ENCODE assay signal across 26 mouse cellular contexts in the genomic region with DNA sequence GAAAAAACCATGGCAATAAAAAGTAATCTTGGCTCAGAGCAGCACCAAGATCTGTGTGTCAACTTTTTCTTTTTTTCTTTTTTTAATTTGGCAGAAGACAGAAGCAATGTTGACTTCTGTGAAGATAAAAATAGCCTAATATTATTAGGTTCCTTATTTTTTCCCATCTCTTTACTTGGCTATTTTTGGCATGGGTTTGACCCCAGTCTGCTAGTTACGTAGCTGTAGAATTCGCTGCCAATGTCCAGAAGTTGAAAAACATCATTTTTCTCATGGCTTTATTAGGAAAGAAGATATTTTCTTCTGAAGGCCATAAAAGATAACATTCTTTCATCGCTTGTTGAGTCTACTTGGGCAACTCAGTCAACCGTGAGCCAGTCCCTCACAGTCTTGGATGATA.
DNase-seq lines count a peak whose midpoint lies in the region; ATAC-seq and TF ChIP-seq lines count a peak whose summit lies in the region.
"Had no signal": no experiment of that assay in that cellular context is flagged by ENCODE, and none has a peak within 500 bp of the region (broad histone marks: within the 10 kb centered on the region; RNA-seq: fewer than 3 reads in every experiment).

No protein-coding gene starts in this region.

- H3K9ac ChIP-seq in lung, postnatal 0 days (replicated peaks; ENCODE audit: low read depth), result no peak overlapping the region
- H3K9ac ChIP-seq: embryonic facial prominence, embryonic 13.5 days; forebrain, embryonic 12.5 days; forebrain, embryonic 15.5 days; hindbrain, embryonic 13.5 days had no signal

- no peaks in the 10 kb centered on the region for H3K36me3 ChIP-seq in lung, postnatal 0 days (ENCODE audit: insufficient read depth, low read length)
- H3K36me3 ChIP-seq: embryonic facial prominence, embryonic 10.5 days; embryonic facial prominence, embryonic 13.5 days; forebrain, embryonic 12.5 days; forebrain, embryonic 15.5 days; hindbrain, embryonic 10.5 days; hindbrain, embryonic 13.5 days had no signal

- H3K27ac ChIP-seq in lung, postnatal 0 days (ENCODE audit: low read length), result no peak overlapping the region
- H3K27ac ChIP-seq: embryonic facial prominence, embryonic 10.5 days; embryonic facial prominence, embryonic 13.5 days; forebrain, embryonic 12.5 days; forebrain, embryonic 15.5 days; hindbrain, embryonic 10.5 days; hindbrain, embryonic 13.5 days had no signal

- no peaks in the 10 kb centered on the region for H3K4me1 ChIP-seq in lung, postnatal 0 days (ENCODE audit: insufficient read depth, low read depth, low read length)
- H3K4me1 ChIP-seq: embryonic facial prominence, embryonic 10.5 days; embryonic facial prominence, embryonic 13.5 days; forebrain, embryonic 12.5 days; forebrain, embryonic 15.5 days; hindbrain, embryonic 10.5 days; hindbrain, embryonic 13.5 days had no signal

- intact Hi-C loops in heart, postnatal 25 days (cut with DNase I), result no loop called here

- 60% methylated on average over 4 of the region's 4 CpGs for WGBS in lung, postnatal 0 days

- no peak for TF ChIP-seq EP300 in lung, postnatal 0 days (IDR thresholded peaks at IDR 0.05)

- no peaks in the 10 kb centered on the region for H3K9me3 ChIP-seq in lung, postnatal 0 days (ENCODE audit: low read length)
- H3K9me3 ChIP-seq: embryonic facial prominence, embryonic 10.5 days; embryonic facial prominence, embryonic 13.5 days; forebrain, embryonic 12.5 days; forebrain, embryonic 15.5 days; hindbrain, embryonic 10.5 days; hindbrain, embryonic 13.5 days had no signal

- ATAC-seq in lung, postnatal 0 days, result no peak
- ATAC-seq: CD4-positive, CD25-positive, alpha-beta regulatory T cell, adult 4 months; forebrain, embryonic 15.5 days; hindbrain, embryonic 16.5 days had no signal

- peak; percentile 6 to 7 for DNase-seq in heart, adult 9 months (ENCODE audit: low spot score in 2 of 2)
- no peak for DNase-seq in heart, postnatal 25 days (ENCODE audit: low spot score)
- peak; percentile 5 for DNase-seq in lung, postnatal 0 days (ENCODE audit: low spot score)
- DNase-seq in lung, postnatal 4 days, result no peak
- peak; percentile 12 for DNase-seq in lung, postnatal 36 days
- DNase-seq in spleen, postnatal 14 days (ENCODE audit: low spot score in 2 of 2), result no peak
- DNase-seq: adrenal gland, adult 2 months; adrenal gland, postnatal 14 days; cerebellum, adult 11 months; cerebellum, adult 2 months; cerebellum, postnatal 10 days; cerebellum, postnatal 36 days; embryo, embryonic 11 days; gastrocnemius, postnatal 14 days; heart, adult 11 months; heart, postnatal 36 days had no signal

- no peak overlapping the region for H3K4me2 ChIP-seq in lung, postnatal 0 days (replicated peaks; ENCODE audit: low read depth, low read length)
- H3K4me2 ChIP-seq: embryonic facial prominence, embryonic 13.5 days; forebrain, embryonic 12.5 days; forebrain, embryonic 15.5 days; heart, embryonic 11.5 days; hindbrain, embryonic 13.5 days had no signal

- H3K27me3 ChIP-seq in lung, postnatal 0 days (replicated peaks; ENCODE audit: insufficient read depth, low read length), result no peaks in the 10 kb centered on the region
- H3K27me3 ChIP-seq: embryonic facial prominence, embryonic 13.5 days; forebrain, embryonic 12.5 days; forebrain, embryonic 15.5 days; hindbrain, embryonic 13.5 days had no signal

- TF ChIP-seq CTCF in lung, postnatal 0 days (IDR thresholded peaks at IDR 0.05), result no peak

- H3K4me3 ChIP-seq in lung, postnatal 0 days (ENCODE audit: low read depth, low read length), result no peak overlapping the region
- H3K4me3 ChIP-seq: embryonic facial prominence, embryonic 10.5 days; embryonic facial prominence, embryonic 13.5 days; erythroblast, embryonic 14.5 days; forebrain, embryonic 12.5 days; forebrain, embryonic 15.5 days; hindbrain, embryonic 10.5 days; hindbrain, embryonic 13.5 days had no signal

Comparison
In these comparisons a context has a peak if more than half of its experiments do, and no peak if none do; other contexts are left out.
1. DNase-seq: peak in heart, adult 9 months (2 of 2), lung, postnatal 0 days (single experiment) and lung, postnatal 36 days (single experiment); none in heart, postnatal 25 days (single experiment), lung, postnatal 4 days (0 of 2) and spleen, postnatal 14 days (0 of 2).